Mouse (Mus musculus) kidney, postnatal 0 days (tissue): ENCODE measurements around the gene Luc7l3. TPM values are rescaled to one million over a fixed set of nuclear protein-coding genes. Genes with fewer than 3 reads are reported as not detected.

Experiments
- ATAC-seq: fragments of 200-750 bp; cut with Nextera tagmentation; replicated peaks from 2 replicates; pipeline ENCODE4 v1.8.0; 2017; ENCODE audit warnings: low read depth, moderate number of reproducible peaks, moderate TSS enrichment, moderate library complexity; ENCODE audit not compliant: low FRiP score
- DNase-seq: peaks from one replicate; pipeline ENCODE4 v3.0.0-alpha.2; 2016; ENCODE audit warnings: low spot score
- H3K27ac ChIP-seq: fragments of 300-500 bp; sonication (generic); 2 replicates; pipeline ENCODE4 v1.5.1; 2014; ENCODE audit warnings: mild to moderate bottlenecking
- H3K27me3 ChIP-seq: fragments of 300-500 bp; sonication (generic); 2 replicates; pipeline ENCODE4 v1.6.1; 2014; ENCODE audit warnings: low read length, mixed read lengths; ENCODE audit not compliant: insufficient read depth
- H3K36me3 ChIP-seq: fragments of 300-500 bp; sonication (generic); 2 replicates; pipeline ENCODE4 v1.6.1; 2014; ENCODE audit warnings: low read length, mixed read lengths; ENCODE audit not compliant: insufficient read depth
- H3K4me1 ChIP-seq: fragments of 300-500 bp; sonication (generic); replicated peaks from 2 replicates; pipeline ENCODE4 v1.6.1; 2014; ENCODE audit warnings: antibody characterized with exemption, low read length, mixed read lengths; ENCODE audit not compliant: insufficient read depth
- H3K4me2 ChIP-seq: fragments of 300-500 bp; sonication (generic); 2 replicates; pipeline ENCODE4 v1.6.1; 2014; ENCODE audit warnings: mild to moderate bottlenecking, low read length, moderate library complexity, mixed read lengths
- H3K4me3 ChIP-seq: fragments of 300-500 bp; sonication (generic); replicated peaks from 2 replicates; pipeline ENCODE4 v1.5.1; 2014; ENCODE audit warnings: low read depth, low read length
- H3K9ac ChIP-seq: fragments of 300-500 bp; sonication (generic); 2 replicates; pipeline ENCODE4 v1.6.1; 2014; ENCODE audit warnings: low read depth, low read length
- H3K9me3 ChIP-seq: fragments of 300-500 bp; sonication (generic); replicated peaks from 2 replicates; pipeline ENCODE4 v1.6.1; 2016; ENCODE audit warnings: low read length, inconsistent platforms, mixed read lengths
- CTCF ChIP-seq: IDR thresholded peaks from 2 replicates; pipeline ENCODE4 v1.5.1; 2016; ENCODE audit warnings: antibody characterized with exemption, low read depth, mild to moderate bottlenecking, moderate library complexity
- WGBS: fragments of 180-500 bp; shearing (Covaris S2); extraction: QIAGEN DNeasy Blood & Tissue Kit; methylation state at CpG from one replicate; pipeline ENCODE4 v1.1.7; 2014; 5-methylcytosine and 5-hydroxymethylcytosine counted together
- polyA plus RNA-seq: library from polyadenylated mRNA; unstranded; fragments of >200 nt; fragmentation: Nextera tagmentation; extraction: Ambion mirVana; gene quantifications from 2 replicates; pipeline ENCODE4 v1.2.1, GENCODE M21; 2015

Luc7l3 gene
- polyA plus RNA-seq, 1 experiment from 2014 or later, result 108 TPM

GRCm38 (mm10) chr11:94255733-94256132 is 66.1 kb downstream of the Luc7l3 start:
- H3K9ac ChIP-seq, result no peak overlapping the region
- H3K36me3 ChIP-seq, result no peaks in the 10 kb centered on the region
- no peak overlapping the region for H3K4me3 ChIP-seq
- 72% methylated on average over 5 of the region's 5 CpGs for WGBS
- no peaks in the 10 kb centered on the region for H3K27me3 ChIP-seq
- TF ChIP-seq CTCF, result no peak
- no peak overlapping the region for H3K27ac ChIP-seq
- H3K9me3 ChIP-seq, result no peaks in the 10 kb centered on the region
- ATAC-seq, result no peak
- no peaks in the 10 kb centered on the region for H3K4me1 ChIP-seq
- no peak for DNase-seq
- no peak overlapping the region for H3K4me2 ChIP-seq

DNA sequence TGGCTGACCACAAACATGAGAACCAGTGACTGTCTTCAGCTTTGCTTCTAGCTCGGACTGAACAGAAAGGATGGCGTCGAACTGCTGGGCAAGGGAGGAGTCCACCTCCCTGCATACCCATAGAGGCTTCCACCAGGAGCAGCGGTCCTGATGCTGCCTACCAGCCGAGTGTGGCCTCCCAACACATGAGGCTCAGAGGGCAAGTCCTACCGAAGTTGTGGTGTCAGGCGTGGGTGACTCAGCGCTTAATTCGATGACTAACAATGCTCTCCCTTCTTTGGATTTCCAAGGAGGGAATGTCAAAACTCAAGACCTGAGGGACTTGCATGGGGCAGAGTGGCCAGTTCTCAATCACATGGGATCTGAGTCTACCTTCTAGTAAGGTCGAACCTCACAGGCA is 68.1 kb downstream of the Luc7l3 start:
- WGBS, result 84% methylated on average over 10 of the region's 10 CpGs
- DNase-seq (no peak), ATAC-seq (no peak)
- H3K27ac ChIP-seq, result no peak overlapping the region
- H3K4me2 ChIP-seq, result no peak overlapping the region
- no peaks in the 10 kb centered on the region for H3K9me3 ChIP-seq
- no peaks in the 10 kb centered on the region for H3K4me1 ChIP-seq
- TF ChIP-seq CTCF, result no peak
- H3K36me3 ChIP-seq, result no peaks in the 10 kb centered on the region
- H3K9ac ChIP-seq, result no peak overlapping the region
- no peak overlapping the region for H3K4me3 ChIP-seq
- no peaks in the 10 kb centered on the region for H3K27me3 ChIP-seq

- DNase-seq (no peak), ATAC-seq (no peak)
- Histone ChIP-seq H3K27ac (no peak overlapping the region), H3K9me3 (no peaks in the 10 kb centered on the region), H3K36me3 (no peaks in the 10 kb centered on the region), H3K9ac (no peak overlapping the region), H3K4me2 (no peak overlapping the region), H3K4me1 (no peaks in the 10 kb centered on the region), H3K4me3 (no peak overlapping the region), H3K27me3 (no peaks in the 10 kb centered on the region)
- WGBS, result 53% methylated on average over 9 of the region's 9 CpGs
- no peak for TF ChIP-seq CTCF
Measured at GRCm38 (mm10) chr11:94253156-94253555, 68.6 kb downstream of the Luc7l3 start.

GRCm38 (mm10) chr11:94246789-94247061 is 75.1 kb downstream of the Luc7l3 start:
- no peaks in the 10 kb centered on the region for H3K36me3 ChIP-seq
- DNase-seq (no peak), ATAC-seq (no peak)
- H3K27me3 ChIP-seq, result no peaks in the 10 kb centered on the region
- no peak overlapping the region for H3K27ac ChIP-seq
- no peaks in the 10 kb centered on the region for H3K9me3 ChIP-seq
- WGBS, result 26% methylated on average over 8 of the region's 8 CpGs
- no peak overlapping the region for H3K4me3 ChIP-seq
- peaks cover 19% of the 10 kb centered on the region; the same call in 1 of the 2 replicates for H3K4me1 ChIP-seq
- no peak for TF ChIP-seq CTCF
- no peak overlapping the region for H3K4me2 ChIP-seq
- 0 out of 2 replicates have a peak overlapping the region, but pooled peaks have one; percentile 24 for H3K9ac ChIP-seq

GRCm38 (mm10) chr11:94245955-94246788 is 75.6 kb downstream of the Luc7l3 start, which contains the start of gene Wfikkn2:
Gene Wfikkn2 (minus strand): TSS chr11:94246005.
- ATAC-seq (peak; percentile 33), DNase-seq (peak; percentile 67)
- peaks cover 19% of the 10 kb centered on the region; the same call in 1 of the 2 replicates for H3K4me1 ChIP-seq
- TF ChIP-seq CTCF, result no peak
- H3K4me2 ChIP-seq, result no peak within 1 kb of the TSS
- no peaks in the 10 kb centered on the region for H3K27me3 ChIP-seq
- H3K36me3 ChIP-seq, result no peaks in the 10 kb centered on the region
- H3K4me3 ChIP-seq, result no peak within 1 kb of the TSS
- 0 out of 2 replicates have a peak within 1 kb of the TSS, but pooled peaks have one; percentile 24 for H3K9ac ChIP-seq
- no peaks in the 10 kb centered on the region for H3K9me3 ChIP-seq
- no peak within 1 kb of the TSS for H3K27ac ChIP-seq
- WGBS, result 38% methylated on average over 17 of the region's 17 CpGs

GRCm38 (mm10) chr11:94244385-94244784 is 77.4 kb downstream of the Luc7l3 start:
- no peak overlapping the region for H3K4me3 ChIP-seq
- DNase-seq, result no peak
- no peak for ATAC-seq
- no peaks in the 10 kb centered on the region for H3K27me3 ChIP-seq
- TF ChIP-seq CTCF, result no peak
- H3K9ac ChIP-seq, result no peak overlapping the region
- WGBS, result 72% methylated on average over 9 of the region's 9 CpGs
- H3K36me3 ChIP-seq, result no peaks in the 10 kb centered on the region
- H3K4me2 ChIP-seq, result no peak overlapping the region
- H3K27ac ChIP-seq, result no peak overlapping the region
- H3K4me1 ChIP-seq, result peaks cover 19% of the 10 kb centered on the region; the same call in 1 of the 2 replicates
- H3K9me3 ChIP-seq, result no peaks in the 10 kb centered on the region
